Mouse (Mus musculus) T-helper 17 cell (primary cell): ENCODE measurements around the gene Rnf19b.

Experiments used
- in situ Hi-C, 2 experiments: fragments of 300-600 bp; cut with MboI, MseI; formaldehyde crosslinking; loops; 1 replicate in 1 of 2; 2 replicates in 1 of 2; pipeline ENCODE4 v1.15.1; 2025; ENCODE audit warnings: high pct_unique_total_duplicates in 2 of 2

The Rnf19b gene

DNA sequence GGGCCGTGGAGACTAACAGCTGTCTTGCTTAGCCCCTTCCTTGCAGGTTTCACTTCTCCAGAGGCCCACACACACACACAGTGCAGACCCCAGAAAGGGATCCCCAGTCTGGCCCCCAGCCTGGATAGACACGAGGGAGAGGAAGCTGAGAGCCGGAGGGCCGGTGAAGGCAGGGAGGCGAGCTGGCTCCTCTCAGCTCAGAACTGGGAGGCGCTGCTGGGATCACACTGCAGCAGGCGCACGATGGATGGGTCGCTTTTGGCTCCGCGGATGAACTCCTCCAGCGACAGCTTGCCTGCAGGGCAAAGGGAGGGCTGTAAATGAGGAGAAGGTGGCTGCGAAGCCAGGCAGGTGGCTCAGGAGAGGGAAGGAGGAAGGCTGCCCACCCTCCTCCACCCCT, 54.2 kb downstream of the Rnf19b start:
- in situ Hi-C loops: loop anchor here (10.0 to 25.0 kb wide), 2 partner anchors 397 to 1450 kb away; partner anchors contain the start of gene Nkain1 (in 1 of the 2)

DNA sequence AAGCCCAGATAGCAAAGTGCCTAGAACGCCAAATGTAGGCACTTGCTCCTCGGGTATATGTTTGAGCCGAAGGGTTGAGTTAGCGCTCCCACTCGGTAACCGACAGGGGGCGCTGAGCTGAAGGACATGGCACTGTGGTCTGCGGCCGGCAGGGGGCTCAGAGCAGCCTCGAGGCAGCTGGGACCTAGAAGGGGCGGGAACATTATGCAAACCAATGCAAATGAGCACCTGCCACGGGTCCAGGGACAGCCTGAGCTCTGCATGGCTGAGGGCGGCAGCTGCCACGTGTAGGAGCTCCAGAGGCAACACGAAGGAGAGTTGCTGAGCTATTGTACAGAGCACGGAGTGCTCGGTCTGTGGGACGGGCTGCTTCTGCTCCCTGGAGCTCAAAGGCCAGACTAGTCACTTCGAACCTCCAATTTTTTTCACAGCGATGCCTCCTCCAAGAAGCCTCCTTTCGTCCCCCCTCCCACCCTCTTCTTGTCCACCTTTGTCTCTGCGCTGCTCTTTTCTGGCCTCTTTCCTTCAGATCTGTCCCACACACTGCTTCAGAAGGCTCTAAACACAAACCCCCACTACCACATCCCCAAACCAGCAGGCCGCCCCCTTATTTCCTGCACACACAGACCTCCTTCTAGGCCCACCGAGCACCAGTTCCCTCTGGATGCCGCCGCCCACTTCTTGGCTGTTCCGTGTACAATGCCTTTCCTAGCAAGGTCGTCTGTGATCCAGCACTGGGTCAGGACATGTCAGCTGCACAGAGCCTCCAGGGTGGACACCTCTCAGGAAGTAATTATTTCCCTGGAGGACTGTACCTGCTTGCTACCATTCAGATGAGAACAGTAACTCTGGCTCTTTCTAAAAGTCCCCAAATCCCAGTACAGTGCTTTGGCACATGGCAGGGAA, 55.3 kb downstream of the Rnf19b start:
- in situ Hi-C loops: loop anchor here (10.0 to 25.0 kb wide), 2 partner anchors 399 to 1449 kb away; partner anchors contain the start of gene Nkain1 (in 1 of the 2)

DNA sequence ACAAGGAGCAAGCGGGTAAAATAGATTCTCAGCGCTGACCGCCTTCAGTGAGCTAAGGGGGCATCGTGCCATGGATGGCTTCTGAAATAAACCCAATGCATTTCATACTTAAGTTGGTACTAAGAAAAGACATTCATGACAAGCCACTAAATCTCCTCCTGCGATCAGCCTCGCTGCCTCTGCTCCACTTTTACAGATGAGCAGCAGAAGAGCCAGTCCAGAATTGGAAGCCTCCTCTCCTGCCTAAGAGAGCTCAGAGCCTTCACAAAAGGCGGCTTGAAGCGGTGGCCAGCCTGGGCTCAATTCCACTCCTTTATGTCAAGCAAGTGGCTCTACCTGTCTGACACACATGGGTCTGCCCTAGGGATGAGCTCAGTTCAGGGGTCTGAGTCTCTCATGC, 58.6 kb downstream of the Rnf19b start:
- in situ Hi-C loops: loop anchor here (10.0 to 25.0 kb wide), 2 partner anchors 402 to 1446 kb away; partner anchors contain the start of gene Nkain1 (in 1 of the 2)

DNA sequence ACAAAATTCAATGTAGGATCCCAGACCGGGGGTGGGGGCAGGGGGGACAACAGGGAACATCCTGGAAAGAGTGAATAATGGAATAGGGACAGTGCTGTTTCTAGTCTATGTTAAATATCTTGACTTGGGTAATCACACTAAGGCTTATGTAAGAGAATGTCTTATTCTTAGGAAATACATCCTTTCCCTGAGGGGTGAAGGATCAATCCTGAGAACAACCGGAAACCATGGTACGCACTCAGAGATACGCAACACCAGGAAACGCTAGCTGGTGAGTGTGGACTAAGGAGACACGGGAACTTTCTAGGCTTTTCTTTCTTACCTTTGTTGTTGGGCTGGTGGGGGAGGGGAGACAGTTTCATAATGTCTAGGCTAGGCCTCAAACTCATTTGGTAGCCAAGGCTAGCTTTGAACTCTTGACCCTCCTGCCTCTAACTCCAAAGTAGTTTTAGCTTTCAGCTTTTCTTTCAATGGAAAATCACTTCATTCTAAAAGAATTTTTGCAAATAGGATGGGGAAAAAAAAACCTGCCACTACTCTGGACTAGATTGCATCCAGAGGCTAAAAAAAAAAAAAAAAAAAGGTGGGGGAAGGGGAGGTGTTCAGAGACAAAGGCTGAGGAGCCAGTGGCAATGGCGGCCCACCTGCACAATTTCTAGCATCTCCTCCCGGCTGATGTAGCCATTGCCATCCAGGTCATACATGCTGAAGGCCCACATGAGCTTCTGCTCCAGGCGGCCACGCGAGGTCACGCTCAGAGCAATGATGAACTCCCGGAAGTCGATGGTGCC, 59.8 kb downstream of the Rnf19b start:
- in situ Hi-C loops: loop anchor here (10.0 to 25.0 kb wide), 2 partner anchors 403 to 1444 kb away; partner anchors contain the start of gene Nkain1 (in 1 of the 2)

DNA sequence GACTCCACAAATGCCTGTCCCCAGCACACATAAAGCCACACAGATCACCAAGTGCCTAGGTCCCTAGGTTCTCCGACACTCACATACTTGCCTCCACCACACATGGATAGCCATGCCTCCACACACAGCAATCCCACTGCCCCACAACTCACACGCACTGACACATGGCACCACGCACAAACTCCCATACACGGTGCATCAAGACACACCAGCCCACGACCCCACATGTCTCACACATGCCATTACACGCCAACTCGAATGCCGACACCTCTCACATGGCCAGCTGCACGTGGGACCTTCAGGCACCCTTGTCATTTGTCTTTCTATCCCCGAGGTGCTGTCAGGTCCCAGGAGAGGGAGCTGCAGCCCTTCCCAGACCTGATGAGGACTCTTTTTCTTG, 61.6 kb downstream of the Rnf19b start:
- in situ Hi-C loops: loop anchor here (10.0 to 25.0 kb wide), 2 partner anchors 405 to 1443 kb away; partner anchors contain the start of gene Nkain1 (in 1 of the 2)

DNA sequence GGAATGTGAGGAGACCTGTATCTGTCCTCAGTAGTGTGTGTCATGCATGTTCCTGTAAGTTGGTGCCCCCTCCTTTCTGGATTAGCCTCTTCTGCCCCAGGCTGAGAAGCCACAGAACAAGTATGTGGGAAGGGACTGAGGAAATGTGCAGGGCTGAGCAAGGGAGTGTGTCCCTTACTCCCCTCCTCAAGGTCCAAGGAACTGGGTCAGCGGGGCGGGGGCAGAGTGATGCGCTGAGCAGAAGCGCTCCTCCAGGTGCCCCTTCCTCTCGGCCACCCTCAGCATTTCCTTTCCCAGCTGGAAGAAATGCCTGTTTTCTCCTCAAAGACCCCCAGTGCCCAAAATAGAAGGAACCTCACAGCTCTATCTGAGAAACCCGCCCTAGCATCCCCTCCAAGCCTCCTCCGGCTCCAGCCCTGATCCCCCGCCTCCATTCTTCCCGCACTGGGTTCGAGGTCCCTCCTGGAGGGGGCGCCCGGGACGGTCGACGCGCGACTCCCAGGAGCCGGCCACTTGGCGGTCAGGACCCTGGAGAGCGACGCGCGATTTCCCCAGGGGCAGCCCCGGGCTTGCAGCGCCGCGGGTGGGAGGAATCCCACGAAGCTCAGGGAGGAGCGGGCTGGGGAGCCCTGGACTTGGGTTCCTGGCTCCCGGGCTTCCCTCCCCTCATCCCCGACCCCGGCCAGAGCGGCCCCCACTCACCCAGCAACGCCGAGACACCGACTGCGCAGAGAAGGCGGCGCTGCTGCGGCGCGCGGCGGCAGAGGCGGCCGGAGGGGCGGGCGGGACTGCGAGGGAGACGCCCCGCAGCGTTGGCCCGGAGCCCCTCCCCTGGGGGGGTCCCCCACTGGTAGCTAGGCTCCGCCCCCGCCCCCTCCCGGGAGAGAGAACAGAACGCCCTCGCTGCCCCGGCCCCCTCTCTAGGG, 62.7 kb downstream of the Rnf19b start:
- in situ Hi-C loops: loop anchor here in 1 of 2 experiments (25.0 kb wide), 1 partner anchor 1442 kb away; the partner anchor contains the start of gene Nkain1

DNA sequence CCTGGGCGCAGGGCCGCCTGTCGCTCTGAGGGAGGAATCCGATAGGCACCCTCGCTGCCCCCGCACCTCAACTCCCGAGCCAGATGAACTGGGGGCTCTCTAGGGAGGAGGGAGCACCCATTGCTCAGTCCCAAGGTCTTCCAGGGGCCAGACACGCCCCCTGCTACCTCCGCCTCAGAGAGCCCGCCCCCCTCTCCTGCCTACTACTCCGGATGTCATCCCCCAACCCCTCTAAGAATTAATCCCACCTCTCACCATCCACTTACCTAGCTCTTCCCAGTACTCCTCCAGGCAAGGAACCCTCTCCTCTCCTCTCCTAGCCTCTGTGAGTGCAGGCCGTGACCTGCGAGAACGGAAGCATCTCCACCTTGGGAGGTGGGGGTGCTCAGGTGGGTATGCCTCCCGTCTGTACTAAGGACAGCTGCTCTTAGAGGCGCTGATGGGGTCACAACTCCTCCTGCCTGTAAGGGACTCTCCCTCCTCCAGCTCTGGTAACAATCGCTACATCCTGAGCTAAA, 63.6 kb downstream of the Rnf19b start, which contains the start of gene Hpca:
Gene Hpca, minus strand, starts transcription at position 468 of the 518 bp plus-strand sequence.
- in situ Hi-C loops: loop anchor here in 1 of 2 experiments (25.0 kb wide), 1 partner anchor 1441 kb away; the partner anchor contains the start of gene Nkain1

DNA sequence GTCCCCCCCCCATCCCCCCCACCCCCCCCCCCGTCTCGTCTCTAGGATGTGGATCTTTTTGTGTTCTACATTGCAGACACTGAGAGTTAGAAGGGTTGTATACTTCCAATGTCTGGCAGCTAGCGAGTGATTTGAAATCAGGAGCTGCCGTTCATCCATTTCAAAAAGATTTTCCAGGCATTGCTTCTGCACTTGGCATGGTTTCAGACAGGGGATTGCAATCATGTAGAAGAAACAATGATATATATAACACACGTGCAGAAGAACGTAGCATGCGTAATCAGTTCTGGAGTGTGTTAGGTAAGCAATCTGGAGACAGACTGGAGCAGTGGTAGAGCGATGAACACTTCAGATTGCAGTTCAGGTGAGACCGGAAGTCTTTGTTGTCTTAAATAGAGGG, 64.0 kb downstream of the Rnf19b start:
- in situ Hi-C loops: loop anchor here in 1 of 2 experiments (25.0 kb wide), 1 partner anchor 1440 kb away; the partner anchor contains the start of gene Nkain1

DNA sequence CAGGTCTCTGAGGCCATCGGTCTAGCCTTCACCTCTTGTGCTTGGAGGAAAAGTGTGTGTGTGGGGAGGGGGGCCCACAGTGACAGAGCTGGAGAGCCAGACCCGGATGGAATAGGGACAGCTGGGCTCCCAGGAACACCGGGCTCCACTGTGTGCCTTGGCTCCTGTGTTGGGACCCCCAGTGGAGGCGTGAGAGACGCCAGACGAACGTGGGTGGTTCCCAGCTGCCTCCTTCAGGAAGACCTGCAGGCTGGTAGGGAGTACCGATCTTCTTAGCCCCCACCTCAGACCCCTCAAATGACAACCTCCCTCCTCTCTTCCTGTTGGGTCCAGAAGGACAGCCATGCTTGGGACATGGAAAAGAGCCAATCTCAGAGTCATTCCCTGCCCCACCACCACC, 64.6 kb downstream of the Rnf19b start:
- in situ Hi-C loops: loop anchor here in 1 of 2 experiments (25.0 kb wide), 1 partner anchor 1440 kb away; the partner anchor contains the start of gene Nkain1

DNA sequence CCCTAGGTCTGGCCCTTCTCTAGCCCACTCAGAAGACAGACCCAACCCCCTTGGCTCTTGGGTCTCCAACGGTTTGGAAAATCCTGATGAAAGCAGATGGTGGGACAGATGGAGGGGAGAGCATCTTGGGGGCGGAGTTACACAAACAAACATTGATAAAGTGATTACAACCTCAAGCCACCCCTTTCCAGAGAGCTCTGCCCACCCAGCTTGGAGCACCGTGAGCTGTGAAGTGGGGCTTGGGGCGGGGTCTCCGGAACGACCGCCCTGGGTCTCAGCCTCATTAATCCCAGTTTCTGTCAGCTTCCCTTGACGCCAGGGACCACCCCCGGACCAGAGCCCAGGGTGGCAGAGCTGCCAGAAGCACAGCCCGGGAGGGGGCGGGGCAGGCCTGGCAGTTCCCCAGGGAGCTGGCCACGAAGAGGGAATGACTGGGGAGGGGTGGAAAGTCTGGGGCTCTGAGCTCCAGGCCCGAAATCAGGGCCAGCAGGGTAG, 66.6 kb downstream of the Rnf19b start:
- in situ Hi-C loops: loop anchor here in 1 of 2 experiments (25.0 kb wide), 1 partner anchor 1438 kb away; the partner anchor contains the start of gene Nkain1

DNA sequence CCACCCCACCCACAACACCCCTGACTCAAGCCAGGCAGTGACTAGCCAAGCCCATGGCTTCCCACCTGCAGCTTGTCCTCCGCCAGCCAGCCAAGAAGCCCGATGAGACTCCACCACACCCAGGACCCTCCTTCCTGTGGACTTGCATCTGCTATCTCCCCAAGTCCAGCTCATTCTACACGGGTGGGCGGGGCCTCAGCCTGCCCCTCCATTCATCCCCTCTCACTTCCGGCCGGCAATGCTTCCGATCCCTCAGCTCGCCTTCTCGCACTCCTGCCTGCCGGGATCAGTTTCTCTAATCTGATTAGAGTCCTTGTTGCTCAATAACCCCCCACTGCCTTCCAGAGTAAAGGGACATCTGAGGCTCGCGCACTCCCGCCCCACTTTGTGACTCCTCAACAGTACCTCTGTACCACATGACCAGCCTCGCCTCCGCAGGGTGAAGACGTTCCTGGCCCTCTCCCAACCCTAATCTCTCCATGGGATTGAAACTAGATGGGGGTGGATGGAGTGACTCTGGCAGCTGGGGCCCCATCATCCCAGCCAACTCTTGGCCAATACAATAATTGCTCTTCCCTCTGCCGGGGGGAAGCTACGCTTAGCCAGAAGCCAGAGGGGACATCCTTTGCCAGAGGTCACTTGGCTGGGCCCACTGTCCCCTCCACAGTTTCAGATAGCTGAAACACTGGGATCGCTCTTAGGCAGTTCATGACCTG, 67.8 kb downstream of the Rnf19b start:
- in situ Hi-C loops: no loop called here

DNA sequence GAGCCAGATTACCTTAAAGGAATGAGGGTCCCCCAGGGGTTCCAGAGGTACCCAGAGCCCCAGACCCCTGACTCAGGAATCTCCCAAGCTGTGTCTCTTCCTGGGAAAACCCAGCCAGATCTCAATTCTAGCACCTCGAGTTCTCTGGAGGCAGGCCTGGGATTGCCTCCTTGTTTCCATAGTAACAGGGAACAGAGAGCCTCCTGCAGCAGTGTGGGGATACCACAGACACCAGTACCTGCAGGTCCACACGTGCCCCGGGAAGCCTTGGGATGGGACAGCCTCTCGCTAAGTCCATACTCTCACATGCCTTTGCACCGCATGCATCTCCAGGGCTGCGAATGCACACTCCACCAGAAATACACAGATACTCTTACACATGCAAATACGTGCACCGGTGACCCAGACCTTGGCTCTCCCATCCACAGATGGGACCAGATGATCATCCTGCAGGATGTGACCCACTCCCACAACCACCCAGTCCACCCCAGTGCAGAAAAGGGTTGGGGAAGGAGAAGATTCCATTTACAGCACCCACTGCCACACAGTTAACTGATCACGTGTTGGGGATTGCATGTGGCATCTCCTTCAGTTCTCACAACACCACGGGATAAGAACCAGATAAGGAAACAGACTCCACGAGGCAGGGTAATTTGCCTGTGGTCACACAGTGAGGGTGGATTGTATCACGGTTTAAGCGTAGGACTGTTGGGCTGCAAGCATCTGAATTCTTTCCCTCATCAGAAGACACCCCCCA, 70.7 kb downstream of the Rnf19b start:
- in situ Hi-C loops: no loop called here

DNA sequence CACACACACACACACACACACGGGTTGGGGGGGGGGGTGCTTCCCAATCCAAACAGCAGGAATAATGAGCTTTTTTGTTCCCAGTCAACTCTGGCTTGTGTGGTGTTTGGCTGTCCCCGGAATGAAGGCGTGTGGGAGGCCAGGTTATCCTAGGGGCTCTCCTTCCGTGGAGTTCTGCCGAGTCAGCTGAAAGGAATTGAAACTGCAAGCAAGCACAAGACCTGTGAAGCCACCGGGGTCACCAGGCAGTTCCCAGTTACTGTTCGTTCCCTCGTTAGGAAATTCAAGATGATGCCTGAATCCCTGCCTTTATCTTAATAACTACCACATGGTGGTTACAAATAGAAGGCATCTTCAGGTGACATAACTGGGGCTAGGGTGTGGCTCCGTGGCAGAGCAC, 71.3 kb downstream of the Rnf19b start:
- in situ Hi-C loops: no loop called here

DNA sequence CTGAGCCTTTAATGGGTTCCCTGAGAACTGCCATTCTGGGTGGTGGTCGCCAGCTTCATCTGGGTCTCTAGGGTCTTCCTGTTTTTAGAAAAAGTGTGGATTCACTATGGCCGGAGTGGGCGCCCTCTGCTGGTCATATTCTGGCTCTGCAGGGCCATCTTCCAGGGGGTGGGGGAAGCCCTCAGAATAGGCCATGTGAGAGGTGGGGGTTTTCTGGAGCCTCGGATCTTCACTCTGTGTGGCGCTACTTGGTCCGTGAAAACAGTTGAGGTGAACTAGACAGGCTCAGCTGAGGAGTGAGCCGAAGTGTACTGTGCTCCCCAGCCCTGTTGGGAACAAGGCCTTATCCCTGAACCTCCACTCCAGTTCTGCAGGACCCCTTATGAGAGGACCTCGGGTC, 72.1 kb downstream of the Rnf19b start:
- in situ Hi-C loops: no loop called here

DNA sequence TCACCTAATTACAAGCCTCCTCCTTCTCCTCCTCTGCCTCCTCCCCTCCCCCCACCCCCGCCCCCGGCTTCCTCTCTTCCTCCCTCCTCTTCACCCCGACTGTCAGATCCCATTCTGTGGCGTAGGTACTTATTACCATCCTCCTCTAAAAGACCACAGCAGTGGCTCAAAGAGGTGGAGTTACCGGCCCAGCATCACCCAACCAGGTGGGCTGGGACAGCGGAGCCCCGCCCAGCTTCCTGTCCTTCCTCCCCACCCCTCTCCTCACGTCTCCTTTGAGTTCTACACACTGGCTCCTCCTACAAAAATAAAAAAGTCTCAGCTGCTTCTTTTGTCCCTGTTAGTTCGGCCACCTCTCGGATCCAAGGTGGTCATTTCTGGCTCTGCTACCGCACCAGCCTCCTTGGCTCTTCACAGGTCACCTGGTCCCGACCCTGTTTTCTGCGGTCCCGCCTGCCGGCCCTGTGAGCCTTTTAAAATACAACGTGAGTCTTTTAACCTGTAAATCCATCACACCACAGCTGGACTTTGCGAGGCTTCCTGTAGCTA, 72.8 kb downstream of the Rnf19b start:
- in situ Hi-C loops: no loop called here

DNA sequence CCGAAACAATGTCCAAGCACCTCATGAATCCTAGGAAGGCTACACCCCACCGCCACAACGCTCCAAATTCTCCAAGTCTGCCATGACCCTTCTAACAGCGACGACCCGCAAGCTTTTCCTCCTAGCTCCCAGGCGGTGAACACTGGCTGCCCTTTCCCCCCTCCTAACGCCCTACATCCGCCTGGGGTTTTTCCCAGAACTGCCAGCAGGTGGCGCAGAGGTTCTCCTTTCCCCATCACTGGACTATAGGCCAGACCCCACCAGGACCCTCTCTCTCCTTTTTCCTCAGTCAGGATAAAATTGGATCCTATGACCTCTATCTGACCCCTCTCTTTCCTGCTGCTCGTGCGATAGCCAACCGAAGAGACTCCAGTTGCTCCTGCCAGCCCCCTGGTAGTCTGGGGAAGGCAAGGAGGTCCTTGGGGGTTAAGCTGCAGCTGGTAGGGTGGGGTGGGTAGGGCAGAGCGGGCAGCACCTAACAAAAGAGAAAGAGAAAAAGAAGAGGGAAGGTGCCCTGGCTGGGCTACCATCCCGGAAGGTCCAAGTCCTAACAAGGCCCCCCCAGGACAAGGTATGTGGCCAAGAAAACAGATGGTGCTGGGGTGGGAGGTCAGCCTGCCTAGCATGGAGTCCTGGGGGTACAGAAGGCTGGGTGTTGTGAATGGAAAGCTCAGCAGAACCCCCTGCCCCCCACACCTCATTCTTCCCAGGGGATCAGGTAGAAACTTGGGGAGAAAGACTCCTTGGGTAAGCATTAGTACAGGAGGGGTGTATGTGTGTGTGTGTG, 76.9 kb downstream of the Rnf19b start:
- in situ Hi-C loops: no loop called here
